Mouse (Mus musculus): ENCODE data around the gene Mrpl51. TPM values are rescaled to one million over a fixed set of nuclear protein-coding genes. Genes with fewer than 3 reads are reported as not detected.
"Not testable (repeated sequence)": the region's sequence is repeated elsewhere in the genome, so short reads cannot be mapped to it uniquely, and the experiment has no call there.

Gene Mrpl51
- polyA plus RNA-seq, 1 experiment from 2014 or later = 163 TPM

DNA sequence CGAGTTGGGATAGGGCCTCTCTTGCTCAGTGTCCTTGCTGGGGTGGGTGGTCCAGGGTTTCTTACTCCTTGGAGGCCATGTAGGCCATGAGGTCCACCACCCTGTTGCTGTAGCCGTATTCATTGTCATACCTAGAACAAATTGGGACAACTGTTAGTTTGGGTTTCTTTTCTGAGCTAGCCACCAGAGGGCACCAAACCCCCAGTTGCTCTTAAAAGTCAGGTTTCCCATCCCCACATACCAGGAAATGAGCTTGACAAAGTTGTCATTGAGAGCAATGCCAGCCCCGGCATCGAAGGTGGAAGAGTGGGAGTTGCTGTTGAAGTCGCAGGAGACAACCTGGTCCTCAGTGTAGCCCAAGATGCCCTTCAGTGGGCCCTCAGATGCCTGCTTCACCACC is 29.6 kb upstream of the Mrpl51 start:
- H3K4me3 ChIP-seq; H3K4me2 ChIP-seq (replicated peaks); H3K9ac ChIP-seq; H3K27ac ChIP-seq; ATAC-seq (ENCODE audit: low FRiP score); H3K27me3 ChIP-seq; H3K9me3 ChIP-seq (replicated peaks): not testable (repeated sequence)
- Histone ChIP-seq H3K36me3 (peaks cover 43% of the 10 kb centered on the region), H3K4me1 (peaks cover 41% of the 10 kb centered on the region)
- 7% methylated on average over 4 of the region's 5 CpGs for WGBS

- not testable (repeated sequence) for H3K4me2 ChIP-seq (replicated peaks); ATAC-seq (ENCODE audit: low FRiP score); H3K27me3 ChIP-seq; H3K9ac ChIP-seq; H3K27ac ChIP-seq; H3K4me3 ChIP-seq; H3K9me3 ChIP-seq (replicated peaks)
- 77% methylated on average over 13 of the region's 16 CpGs for WGBS
- peaks cover 41% of the 10 kb centered on the region for H3K4me1 ChIP-seq
- H3K36me3 ChIP-seq = peaks cover 43% of the 10 kb centered on the region
Observed at GRCm38 (mm10) chr6:125162615-125163305, 28.8 kb upstream of the Mrpl51 start.

DNA sequence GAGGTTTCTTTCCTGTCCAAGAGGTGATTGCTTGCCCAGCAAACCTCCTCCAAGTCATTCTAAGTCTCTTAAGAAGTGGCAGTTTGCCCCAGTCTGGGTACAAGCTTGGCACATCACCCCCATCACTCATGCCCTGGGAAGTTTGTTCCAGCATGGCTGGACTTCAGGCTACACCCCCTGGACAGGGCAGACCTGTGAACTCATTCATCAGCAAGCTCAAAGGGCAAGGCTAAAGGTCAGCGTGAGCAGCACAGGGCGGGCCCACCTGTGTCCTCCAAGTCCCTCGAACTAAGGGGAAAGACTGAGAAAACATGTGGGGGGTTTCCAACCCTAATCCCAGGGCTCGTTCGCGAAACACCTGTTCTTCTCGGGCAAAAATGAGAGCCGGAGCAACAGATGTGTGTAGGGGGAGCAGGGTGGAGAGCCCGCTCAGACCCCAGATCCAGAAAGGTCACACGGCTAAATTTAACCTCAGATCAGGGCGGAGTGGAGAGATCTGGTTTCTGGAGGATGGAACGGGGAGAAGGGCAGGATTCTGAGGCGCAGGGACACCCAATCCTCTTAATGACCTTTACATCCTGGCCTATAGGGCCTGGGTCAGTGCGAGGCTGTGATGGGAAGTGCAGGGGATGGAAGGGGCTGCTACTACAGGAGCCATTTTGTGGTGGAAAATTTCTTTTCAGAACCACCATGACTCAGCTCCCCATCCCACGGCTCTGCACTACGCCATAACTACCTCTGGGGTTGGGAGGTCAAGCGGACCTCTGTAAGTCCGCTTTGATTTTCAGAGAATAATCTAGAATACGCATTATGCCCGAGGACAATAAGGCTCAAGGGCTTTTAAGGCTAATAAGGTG is 27.6 kb upstream of the Mrpl51 start:
- peak overlapping the region; percentile 92 for H3K4me3 ChIP-seq
- peaks cover 40% of the 10 kb centered on the region for H3K4me1 ChIP-seq
- peak overlapping the region; percentile 98 for H3K9ac ChIP-seq
- H3K27me3 ChIP-seq = no peaks in the 10 kb centered on the region
- peaks cover 47% of the 10 kb centered on the region for H3K36me3 ChIP-seq
- H3K9me3 ChIP-seq (replicated peaks) = no peaks in the 10 kb centered on the region
- ATAC-seq (ENCODE audit: low FRiP score) = no peak
- H3K4me2 ChIP-seq (replicated peaks) = peak overlapping the region; percentile 96
- H3K27ac ChIP-seq = peak overlapping the region; percentile 95
- WGBS = 6% methylated on average over 20 of the region's 20 CpGs

DNA sequence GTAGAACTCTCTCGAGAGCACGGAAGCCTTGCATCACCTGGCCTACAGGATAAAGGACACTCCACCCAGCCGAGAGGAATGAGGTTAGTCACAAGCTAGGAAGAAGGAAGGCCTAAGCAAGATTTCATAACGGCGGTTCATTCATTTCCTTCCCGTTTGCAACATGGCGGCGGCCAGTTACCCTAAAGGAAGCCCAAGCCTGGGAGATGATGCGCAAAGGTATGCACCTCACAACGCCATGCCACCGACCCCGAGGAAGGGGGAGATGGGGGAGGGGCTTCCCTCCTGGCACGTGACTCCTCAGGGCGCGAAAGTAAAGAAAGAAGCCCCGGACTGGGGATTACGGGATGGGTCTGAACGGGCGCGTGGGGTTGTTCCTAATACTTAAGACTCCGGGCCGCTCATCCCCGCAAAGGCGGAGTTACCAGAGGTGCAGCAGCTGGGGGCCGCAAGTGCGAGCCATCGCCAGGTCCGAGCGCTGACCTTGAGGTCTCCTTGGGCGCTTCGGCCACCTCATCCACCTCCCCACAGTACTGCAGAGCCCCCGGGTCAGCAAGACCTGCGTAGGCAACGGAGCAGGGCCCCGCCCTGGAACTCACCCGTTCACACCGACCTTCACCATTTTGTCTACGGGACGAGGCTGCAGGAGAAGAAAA is 26.8 kb upstream of the Mrpl51 start:
- H3K4me2 ChIP-seq (replicated peaks) = peak overlapping the region; percentile 96
- ATAC-seq (ENCODE audit: low FRiP score) = peak; percentile 46
- H3K4me3 ChIP-seq = peak overlapping the region; percentile 92
- H3K4me1 ChIP-seq = peaks cover 40% of the 10 kb centered on the region
- peaks cover 47% of the 10 kb centered on the region for H3K36me3 ChIP-seq
- H3K9ac ChIP-seq = peak overlapping the region; percentile 98
- H3K27me3 ChIP-seq = no peaks in the 10 kb centered on the region
- under 1% methylated on average over 39 of the region's 39 CpGs for WGBS
- no peaks in the 10 kb centered on the region for H3K9me3 ChIP-seq (replicated peaks)
- H3K27ac ChIP-seq = peak overlapping the region; percentile 95

GRCm38 (mm10) chr6:125165328-125165891 is 26.2 kb upstream of the Mrpl51 start:
- H3K27ac ChIP-seq = peak overlapping the region; percentile 95
- peak overlapping the region; percentile 98 for H3K9ac ChIP-seq
- no peaks in the 10 kb centered on the region for H3K27me3 ChIP-seq
- peak; percentile 93 for ATAC-seq (ENCODE audit: low FRiP score)
- H3K4me3 ChIP-seq = peak overlapping the region; percentile 92
- H3K4me2 ChIP-seq (replicated peaks) = peak overlapping the region; percentile 96
- no peaks in the 10 kb centered on the region for H3K9me3 ChIP-seq (replicated peaks)
- peaks cover 48% of the 10 kb centered on the region for H3K36me3 ChIP-seq
- WGBS = under 1% methylated on average over 36 of the region's 36 CpGs
- peaks cover 39% of the 10 kb centered on the region for H3K4me1 ChIP-seq

GRCm38 (mm10) chr6:125166051-125166751 is 25.4 kb upstream of the Mrpl51 start, which contains the start of gene Gapdh:
Gapdh (minus strand) TSS chr6:125166467.
- Histone ChIP-seq H3K27ac (peak within 1 kb of the TSS; percentile 95), H3K4me1 (peaks cover 33% of the 10 kb centered on the region), H3K27me3 (no peaks in the 10 kb centered on the region), H3K36me3 (peaks cover 48% of the 10 kb centered on the region), H3K4me3 (peak within 1 kb of the TSS; percentile 92), H3K9ac (peak within 1 kb of the TSS; percentile 98), H3K9me3 (replicated peaks) (no peaks in the 10 kb centered on the region), H3K4me2 (replicated peaks) (peak within 1 kb of the TSS; percentile 96)
- under 1% methylated on average over 18 of the region's 18 CpGs for WGBS
- ATAC-seq (ENCODE audit: low FRiP score) = peak; percentile 2; the same call in 1 of the 2 replicates

- Histone ChIP-seq H3K4me3 (peak overlapping the region; percentile 92; the same call in 1 of the 2 replicates), H3K36me3 (peaks cover 52% of the 10 kb centered on the region), H3K4me1 (peaks cover 30% of the 10 kb centered on the region), H3K4me2 (replicated peaks) (peak overlapping the region; percentile 96), H3K9me3 (replicated peaks) (no peaks in the 10 kb centered on the region), H3K9ac (peak overlapping the region; percentile 98), H3K27ac (peak overlapping the region; percentile 95), H3K27me3 (no peaks in the 10 kb centered on the region)
- WGBS = 15% methylated on average over 10 of the region's 10 CpGs
- ATAC-seq (ENCODE audit: low FRiP score) = 0 out of 2 replicates have a peak, but pooled peaks have one; percentile 2
Observed at GRCm38 (mm10) chr6:125166861-125167650, 24.5 kb upstream of the Mrpl51 start.

GRCm38 (mm10) chr6:125168086-125168485 is 23.5 kb upstream of the Mrpl51 start:
- no peak for ATAC-seq (ENCODE audit: low FRiP score)
- H3K4me1 ChIP-seq = peaks cover 30% of the 10 kb centered on the region
- 97% methylated on average over 14 of the region's 14 CpGs for WGBS
- no peaks in the 10 kb centered on the region for H3K27me3 ChIP-seq
- peaks cover 60% of the 10 kb centered on the region for H3K36me3 ChIP-seq
- no peaks in the 10 kb centered on the region for H3K9me3 ChIP-seq (replicated peaks)
- H3K4me3 ChIP-seq = no peak overlapping the region
- H3K4me2 ChIP-seq (replicated peaks) = no peak overlapping the region
- H3K27ac ChIP-seq = no peak overlapping the region
- H3K9ac ChIP-seq = no peak overlapping the region

- Histone ChIP-seq H3K4me2 (replicated peaks) (no peak overlapping the region), H3K9me3 (replicated peaks) (no peaks in the 10 kb centered on the region), H3K36me3 (peaks cover 73% of the 10 kb centered on the region), H3K4me1 (peaks cover 20% of the 10 kb centered on the region), H3K9ac (no peak overlapping the region), H3K4me3 (no peak overlapping the region), H3K27ac (no peak overlapping the region), H3K27me3 (no peaks in the 10 kb centered on the region)
- no peak for ATAC-seq (ENCODE audit: low FRiP score)
- WGBS = 82% methylated on average over 6 of the region's 6 CpGs
Observed at GRCm38 (mm10) chr6:125170194-125170593, 21.4 kb upstream of the Mrpl51 start.

DNA sequence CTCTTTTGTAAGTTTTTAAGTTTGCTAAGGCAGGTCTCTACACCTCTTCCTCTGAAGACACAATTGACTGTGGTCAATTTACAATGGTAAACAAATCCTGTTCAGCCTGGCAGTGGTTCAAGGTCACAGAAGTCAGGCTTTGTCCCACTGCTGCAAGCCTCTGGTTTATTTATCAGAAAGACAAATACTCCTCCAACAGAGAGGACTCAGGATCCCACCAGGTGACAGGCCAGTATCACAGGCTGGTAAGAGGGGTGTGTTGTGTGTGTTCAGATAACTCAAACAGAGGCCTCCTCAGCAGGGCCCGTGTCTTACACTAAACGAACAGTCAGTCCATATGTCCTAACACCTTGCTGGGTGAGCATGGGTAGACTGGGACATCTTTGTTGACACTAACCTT is 19.1 kb upstream of the Mrpl51 start:
- Histone ChIP-seq H3K4me3 (no peak overlapping the region), H3K27ac (no peak overlapping the region), H3K36me3 (peaks cover 96% of the 10 kb centered on the region), H3K27me3 (no peaks in the 10 kb centered on the region), H3K4me2 (replicated peaks) (no peak overlapping the region), H3K9ac (no peak overlapping the region), H3K9me3 (replicated peaks) (no peaks in the 10 kb centered on the region), H3K4me1 (peaks cover 3% of the 10 kb centered on the region)
- no peak for ATAC-seq (ENCODE audit: low FRiP score)
- 95% methylated on average over 2 of the region's 2 CpGs for WGBS

DNA sequence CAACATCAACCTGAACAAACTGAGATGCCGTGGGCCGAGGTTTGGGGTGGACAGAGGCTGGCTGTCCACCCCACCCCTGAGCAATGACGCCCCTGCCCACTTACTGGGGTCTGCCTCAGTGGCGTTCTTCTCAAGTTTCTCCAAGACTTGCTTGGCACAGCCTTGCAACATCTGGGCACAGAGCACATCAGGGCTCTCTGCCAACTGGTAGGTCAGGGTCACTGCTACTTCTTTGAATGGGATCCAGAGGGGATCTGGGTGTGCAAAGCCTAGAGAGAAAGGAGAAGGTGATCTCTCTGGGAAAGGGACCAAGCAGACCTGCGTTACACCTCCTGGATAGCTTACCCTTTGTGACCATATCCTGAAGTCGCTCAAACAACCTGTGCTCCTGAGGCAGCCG is 18.3 kb upstream of the Mrpl51 start:
- no peak for ATAC-seq (ENCODE audit: low FRiP score)
- 97% methylated on average over 7 of the region's 7 CpGs for WGBS

More for the DNA sequence above, 18.3 kb upstream of the Mrpl51 start:
- Histone ChIP-seq H3K27me3 (no peaks in the 10 kb centered on the region), H3K36me3 (peaks cover 100% of the 10 kb centered on the region), H3K9me3 (replicated peaks) (no peaks in the 10 kb centered on the region), H3K4me2 (replicated peaks) (no peak overlapping the region), H3K4me1 (no peaks in the 10 kb centered on the region), H3K9ac (no peak overlapping the region), H3K4me3 (no peak overlapping the region), H3K27ac (no peak overlapping the region)

Measured in hindbrain, embryonic 12.5 days (tissue).